Mouse (Mus musculus): ENCODE results near the gene Nme7. TPM values are rescaled to one million over a fixed set of nuclear protein-coding genes. Genes with fewer than 3 reads are reported as not detected.

Gene Nme7
- polyA plus RNA-seq, 1 experiment from 2014 or later: 7.6 TPM

DNA sequence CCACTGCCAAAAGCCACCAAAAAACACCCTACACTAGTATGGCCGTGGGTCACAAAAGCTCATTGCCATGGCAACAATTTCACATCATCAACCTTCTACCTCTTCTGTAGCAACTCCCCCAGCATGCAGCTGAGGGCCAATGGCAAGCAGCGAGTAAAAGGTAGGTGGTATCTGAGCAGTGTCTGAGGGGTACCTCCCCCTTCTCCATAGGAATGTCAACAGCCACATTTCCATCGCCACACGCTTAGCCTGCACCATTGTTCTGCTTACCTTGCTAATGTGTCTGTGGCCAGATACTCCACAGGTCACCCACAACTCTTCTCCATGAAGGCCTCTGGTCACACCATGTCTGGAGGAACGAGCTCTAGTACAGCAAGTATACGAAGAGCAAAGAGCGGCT, 169.5 kb downstream of the Nme7 start:
- Histone ChIP-seq H3K36me3 (replicated peaks; ENCODE audit: insufficient read depth, low read length) (no peaks in the 10 kb centered on the region), H3K27ac (ENCODE audit: low read depth) (no peak overlapping the region), H3K4me2 (ENCODE audit: low read depth, low read length) (no peak overlapping the region), H3K4me1 (ENCODE audit: insufficient read depth) (no peaks in the 10 kb centered on the region; the same call in 1 of the 2 replicates), H3K4me3 (ENCODE audit: low read depth, low read length) (no peak overlapping the region), H3K9ac (replicated peaks) (no peak overlapping the region), H3K9me3 (ENCODE audit: low read length) (no peaks in the 10 kb centered on the region), H3K27me3 (ENCODE audit: insufficient read depth, low read length) (no peaks in the 10 kb centered on the region)
- no peak for ATAC-seq
- WGBS (ENCODE audit: insufficient replicate concordance): 84% methylated on average over 7 of the region's 7 CpGs
- TF ChIP-seq EP300 (IDR thresholded peaks at IDR 0.05; ENCODE audit: low read depth) (no peak), CTCF (IDR thresholded peaks at IDR 0.05; ENCODE audit: low read depth) (no peak)
- no peak for DNase-seq

DNA sequence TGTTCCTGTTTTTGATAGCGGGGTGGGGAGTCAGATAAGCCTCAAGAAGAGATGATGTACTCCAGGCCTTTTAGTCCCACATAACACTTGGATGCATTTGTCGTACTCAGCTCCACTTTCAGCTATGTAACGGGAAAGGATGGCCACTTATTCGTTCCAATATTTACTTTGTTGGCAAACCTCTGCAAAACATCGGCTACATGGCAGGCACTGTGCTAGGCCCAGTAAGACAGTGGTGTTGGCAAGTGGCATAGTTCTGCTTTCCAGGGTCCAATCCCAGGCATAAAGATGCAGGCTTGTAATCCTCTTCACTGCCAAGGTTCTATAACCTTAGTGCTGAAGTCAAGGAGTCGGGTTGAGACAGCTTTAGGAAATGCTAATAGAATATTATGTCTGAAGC, 170.4 kb downstream of the Nme7 start:
- H3K9ac ChIP-seq (replicated peaks): no peak overlapping the region
- no peaks in the 10 kb centered on the region for H3K27me3 ChIP-seq (ENCODE audit: insufficient read depth, low read length)
- TF ChIP-seq EP300 (IDR thresholded peaks at IDR 0.05; ENCODE audit: low read depth): no peak
- no peak for TF ChIP-seq CTCF (IDR thresholded peaks at IDR 0.05; ENCODE audit: low read depth)
- no peak for ATAC-seq
- no peaks in the 10 kb centered on the region; the same call in 1 of the 2 replicates for H3K4me1 ChIP-seq (ENCODE audit: insufficient read depth)
- no peak overlapping the region for H3K27ac ChIP-seq (ENCODE audit: low read depth)
- no peaks in the 10 kb centered on the region for H3K36me3 ChIP-seq (replicated peaks; ENCODE audit: insufficient read depth, low read length)
- no peak overlapping the region for H3K4me2 ChIP-seq (ENCODE audit: low read depth, low read length)
- H3K9me3 ChIP-seq (ENCODE audit: low read length): no peaks in the 10 kb centered on the region
- 67% methylated on average over 6 of the region's 6 CpGs for whole genome bisulfite sequencing (ENCODE audit: insufficient replicate concordance)
- H3K4me3 ChIP-seq (ENCODE audit: low read depth, low read length): no peak overlapping the region
- DNase-seq: no peak

DNA sequence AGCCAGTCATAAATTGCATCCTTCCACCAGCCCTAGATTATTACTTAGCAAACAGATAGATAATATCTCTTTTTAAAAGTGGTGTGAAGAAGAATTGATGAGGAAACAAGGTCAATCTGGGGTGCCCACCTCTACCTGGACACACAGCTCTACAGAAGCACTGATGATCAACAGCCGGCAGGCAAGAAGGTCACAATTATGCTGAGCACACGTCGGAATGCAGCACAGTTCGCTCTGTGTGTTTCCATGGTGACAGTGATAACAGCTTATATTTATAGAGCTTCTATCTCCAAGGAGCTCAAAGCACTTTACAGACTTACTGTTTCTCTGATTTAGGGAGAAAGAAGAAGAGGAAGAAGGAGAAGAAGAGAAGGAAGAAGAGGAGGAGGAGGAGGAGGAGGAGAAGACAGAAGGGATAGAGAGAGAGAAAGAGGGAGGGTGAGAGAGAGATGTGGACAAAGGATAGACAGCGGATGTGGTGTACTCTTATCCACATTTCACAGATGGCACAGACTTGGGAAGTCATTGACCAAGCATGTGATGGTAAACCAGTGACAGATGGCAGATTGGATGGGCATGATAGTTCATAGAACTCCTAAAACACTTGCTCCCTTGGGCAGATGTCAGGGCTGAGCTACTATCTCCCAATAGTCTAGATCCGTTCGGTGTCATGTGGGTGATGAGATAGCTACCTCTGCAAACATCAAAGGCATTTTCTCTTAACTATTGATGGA, 171.0 kb downstream of the Nme7 start:
- no peak for TF ChIP-seq CTCF (IDR thresholded peaks at IDR 0.05; ENCODE audit: low read depth)
- TF ChIP-seq EP300 (IDR thresholded peaks at IDR 0.05; ENCODE audit: low read depth): no peak
- Histone ChIP-seq H3K27me3 (ENCODE audit: insufficient read depth, low read length) (no peaks in the 10 kb centered on the region), H3K36me3 (replicated peaks; ENCODE audit: insufficient read depth, low read length) (no peaks in the 10 kb centered on the region), H3K9me3 (ENCODE audit: low read length) (no peaks in the 10 kb centered on the region), H3K9ac (replicated peaks) (no peak overlapping the region), H3K4me1 (ENCODE audit: insufficient read depth) (no peaks in the 10 kb centered on the region; the same call in 1 of the 2 replicates), H3K4me2 (ENCODE audit: low read depth, low read length) (no peak overlapping the region), H3K4me3 (ENCODE audit: low read depth, low read length) (no peak overlapping the region), H3K27ac (ENCODE audit: low read depth) (no peak overlapping the region)
- WGBS (ENCODE audit: insufficient replicate concordance): 55% methylated on average over 7 of the region's 7 CpGs
- DNase-seq: no peak
- no peak for ATAC-seq

DNA sequence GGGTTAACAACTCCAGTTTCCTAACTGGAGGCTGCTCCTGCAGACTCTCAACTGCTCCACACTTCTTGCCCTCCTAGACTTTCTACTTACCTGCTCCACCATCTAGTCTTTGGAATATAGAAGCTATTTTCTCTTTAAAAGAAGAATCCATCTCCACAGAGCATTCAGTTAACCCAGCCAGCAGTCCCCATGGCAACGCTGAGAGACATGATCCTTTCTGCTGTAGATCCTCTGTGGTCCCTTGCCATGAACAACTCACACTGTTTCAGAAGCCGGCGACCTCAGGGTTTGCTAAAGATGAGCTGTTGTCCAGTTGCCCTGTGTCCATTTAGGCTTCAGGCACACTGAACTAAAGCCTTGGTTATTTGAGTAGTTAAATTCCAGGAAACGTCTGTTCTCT, 172.0 kb downstream of the Nme7 start:
- ATAC-seq (no peak), DNase-seq (no peak)
- Histone ChIP-seq H3K4me3 (ENCODE audit: low read depth, low read length) (no peak overlapping the region), H3K27me3 (ENCODE audit: insufficient read depth, low read length) (no peaks in the 10 kb centered on the region), H3K4me1 (ENCODE audit: insufficient read depth) (no peaks in the 10 kb centered on the region; the same call in 1 of the 2 replicates), H3K9ac (replicated peaks) (no peak overlapping the region), H3K36me3 (replicated peaks; ENCODE audit: insufficient read depth, low read length) (no peaks in the 10 kb centered on the region), H3K27ac (ENCODE audit: low read depth) (no peak overlapping the region), H3K9me3 (ENCODE audit: low read length) (no peaks in the 10 kb centered on the region), H3K4me2 (ENCODE audit: low read depth, low read length) (no peak overlapping the region)
- no peak for TF ChIP-seq CTCF (IDR thresholded peaks at IDR 0.05; ENCODE audit: low read depth)
- TF ChIP-seq EP300 (IDR thresholded peaks at IDR 0.05; ENCODE audit: low read depth): no peak
- WGBS (ENCODE audit: insufficient replicate concordance): 78% methylated on average over 4 of the region's 4 CpGs

DNA sequence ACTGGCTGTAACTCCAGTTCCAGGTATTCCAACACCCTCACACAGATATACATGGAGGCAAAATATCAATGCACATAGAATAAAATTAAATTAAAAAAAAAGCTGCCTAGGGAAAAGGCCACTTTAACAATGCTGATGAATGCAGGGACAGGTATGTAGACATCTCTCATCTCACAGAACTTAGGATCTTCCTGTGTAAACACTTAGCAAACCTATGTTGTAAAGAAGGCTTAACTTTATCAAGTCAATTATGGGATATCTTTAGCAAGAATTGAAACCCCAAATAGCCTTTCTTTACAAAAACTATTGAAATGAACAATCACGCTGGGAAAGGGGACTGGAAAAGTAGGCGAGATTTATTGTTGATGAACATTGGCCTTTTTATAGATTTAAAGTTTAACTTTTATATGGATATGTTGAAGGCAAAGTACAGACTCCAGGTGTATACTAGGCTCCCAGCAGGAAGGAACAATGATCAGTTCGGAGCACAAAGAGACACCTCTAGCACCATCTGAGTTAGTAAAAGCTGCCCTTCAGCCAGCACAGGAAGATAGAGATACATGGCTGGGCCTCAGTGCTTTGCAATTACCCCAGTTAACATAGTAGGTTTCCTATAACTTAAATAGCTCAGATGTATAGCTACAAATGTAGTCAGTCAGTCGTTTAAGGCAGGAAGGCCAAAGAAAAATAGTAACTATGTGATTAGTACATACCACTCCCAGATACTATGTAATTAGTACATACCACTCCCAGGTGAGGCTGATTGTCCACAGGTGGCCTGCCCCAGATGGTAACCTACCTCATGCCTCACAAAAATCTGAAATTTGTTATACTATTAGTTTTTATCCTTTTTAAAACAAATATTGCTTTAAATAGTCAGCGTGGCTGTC, 177.1 kb downstream of the Nme7 start:
- no peaks in the 10 kb centered on the region for H3K36me3 ChIP-seq (replicated peaks; ENCODE audit: insufficient read depth, low read length)
- H3K9ac ChIP-seq (replicated peaks): no peak overlapping the region
- no peaks in the 10 kb centered on the region for H3K9me3 ChIP-seq (ENCODE audit: low read length)
- no peak overlapping the region for H3K27ac ChIP-seq (ENCODE audit: low read depth)
- TF ChIP-seq EP300 (IDR thresholded peaks at IDR 0.05; ENCODE audit: low read depth) (no peak), CTCF (IDR thresholded peaks at IDR 0.05; ENCODE audit: low read depth) (no peak)
- no peak overlapping the region for H3K4me3 ChIP-seq (ENCODE audit: low read depth, low read length)
- H3K4me1 ChIP-seq (ENCODE audit: insufficient read depth): no peaks in the 10 kb centered on the region
- ATAC-seq (no peak), DNase-seq (no peak)
- H3K4me2 ChIP-seq (ENCODE audit: low read depth, low read length): no peak overlapping the region
- no peaks in the 10 kb centered on the region for H3K27me3 ChIP-seq (ENCODE audit: insufficient read depth, low read length)
- WGBS (ENCODE audit: insufficient replicate concordance): 75% methylated on average over 5 of the region's 5 CpGs

DNA sequence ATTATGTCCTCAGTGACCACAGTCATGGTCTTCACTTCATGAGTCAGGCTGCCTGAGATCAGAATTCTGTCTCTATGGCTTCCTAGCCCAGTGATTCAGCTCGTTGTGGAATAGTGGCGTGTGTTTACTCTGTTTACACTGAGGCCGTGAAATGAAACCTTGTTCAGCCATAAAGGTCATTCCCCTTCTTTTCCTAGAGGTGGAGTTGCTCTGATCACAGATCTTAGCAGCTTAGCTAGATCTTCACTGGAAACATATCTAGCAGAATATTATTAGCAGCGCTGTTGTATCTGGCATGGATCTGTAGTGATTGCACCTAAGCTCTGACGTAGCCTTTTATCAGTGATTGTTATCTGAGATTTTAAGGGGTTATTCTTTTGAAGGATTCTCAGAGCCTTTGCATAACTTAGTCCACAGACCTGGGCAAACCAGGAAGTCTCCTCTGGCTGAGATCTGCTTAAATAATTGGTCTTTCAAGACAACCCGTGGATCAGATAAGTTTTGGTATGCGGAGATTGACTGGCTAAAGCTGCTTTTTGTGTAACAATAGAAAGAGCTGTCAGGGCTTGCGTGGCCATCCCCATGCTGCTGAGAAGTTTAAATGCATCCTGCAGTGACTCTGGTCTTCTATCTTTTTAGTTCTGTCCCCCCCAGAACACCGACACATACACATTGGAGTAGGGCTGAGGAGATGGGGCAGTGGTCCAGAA, 177.9 kb downstream of the Nme7 start:
- no peaks in the 10 kb centered on the region for H3K36me3 ChIP-seq (replicated peaks; ENCODE audit: insufficient read depth, low read length)

More for the DNA sequence above, 177.9 kb downstream of the Nme7 start:
- Histone ChIP-seq H3K27me3 (ENCODE audit: insufficient read depth, low read length) (no peaks in the 10 kb centered on the region), H3K4me2 (ENCODE audit: low read depth, low read length) (no peak overlapping the region), H3K9ac (replicated peaks) (no peak overlapping the region), H3K4me1 (ENCODE audit: insufficient read depth) (no peaks in the 10 kb centered on the region), H3K27ac (ENCODE audit: low read depth) (no peak overlapping the region), H3K9me3 (ENCODE audit: low read length) (no peaks in the 10 kb centered on the region), H3K4me3 (ENCODE audit: low read depth, low read length) (no peak overlapping the region)
- no peak for ATAC-seq
- TF ChIP-seq EP300 (IDR thresholded peaks at IDR 0.05; ENCODE audit: low read depth): no peak
- no peak for TF ChIP-seq CTCF (IDR thresholded peaks at IDR 0.05; ENCODE audit: low read depth)
- no peak for DNase-seq
- WGBS (ENCODE audit: insufficient replicate concordance): 61% methylated on average over 9 of the region's 9 CpGs
